Mouse (Mus musculus): ENCODE measurements at regions not wholly inside any gene's neighbourhood (a gene's known extent, or its start where the extent isn't known, plus 50 kb on each side); places are given as distances from the start of the nearest gene placed in this dataset.

- Histone ChIP-seq H3K4me2 (ENCODE audit: low read depth, severe bottlenecking) (no peak overlapping the region), H3K9ac (ENCODE audit: low read length) (no peak overlapping the region), H3K4me3 (ENCODE audit: low read depth, low read length) (no peak overlapping the region), H3K27me3 (ENCODE audit: control insufficient read depth, insufficient read depth, low read length) (no peaks in the 10 kb centered on the region), H3K4me1 (ENCODE audit: control insufficient read depth, insufficient read depth, low read length) (no peaks in the 10 kb centered on the region), H3K9me3 (ENCODE audit: control insufficient read depth, low read length) (no peaks in the 10 kb centered on the region), H3K36me3 (ENCODE audit: control insufficient read depth, insufficient read depth, low read length) (no peaks in the 10 kb centered on the region), H3K27ac (replicated peaks; ENCODE audit: low read depth, low read length) (no peak overlapping the region)
- DNase-seq (ENCODE audit: low spot score) (no peak), ATAC-seq (ENCODE audit: insufficient number of reproducible peaks, low FRiP score, low TSS enrichment, low read depth) (no peak)
- WGBS: 61% methylated on average over 1 of the region's 1 CpGs
These were observed 122.1 kb upstream of the Topaz1 start for GRCm38 (mm10) chr9:122625081-122625480.

- Histone ChIP-seq H3K9me3 (ENCODE audit: control insufficient read depth, low read length) (no peaks in the 10 kb centered on the region), H3K4me2 (ENCODE audit: low read depth, severe bottlenecking) (no peak overlapping the region), H3K27me3 (ENCODE audit: control insufficient read depth, insufficient read depth, low read length) (no peaks in the 10 kb centered on the region), H3K9ac (ENCODE audit: low read length) (no peak overlapping the region), H3K27ac (replicated peaks; ENCODE audit: low read depth, low read length) (no peak overlapping the region), H3K4me1 (ENCODE audit: control insufficient read depth, insufficient read depth, low read length) (no peaks in the 10 kb centered on the region), H3K36me3 (ENCODE audit: control insufficient read depth, insufficient read depth, low read length) (no peaks in the 10 kb centered on the region), H3K4me3 (ENCODE audit: low read depth, low read length) (no peak overlapping the region)
- no peak for ATAC-seq (ENCODE audit: insufficient number of reproducible peaks, low FRiP score, low TSS enrichment, low read depth)
- no peak for DNase-seq (ENCODE audit: low spot score)
- WGBS: 83% methylated on average over 6 of the region's 6 CpGs
These were observed 120.8 kb upstream of the Topaz1 start for GRCm38 (mm10) chr9:122626346-122626745.

- no peak overlapping the region for H3K27ac ChIP-seq (replicated peaks; ENCODE audit: low read depth, low read length)
- H3K4me3 ChIP-seq (ENCODE audit: low read depth, low read length): no peak overlapping the region
- no peak overlapping the region for H3K4me2 ChIP-seq (ENCODE audit: low read depth, severe bottlenecking)
- H3K9me3 ChIP-seq (ENCODE audit: control insufficient read depth, low read length): no peaks in the 10 kb centered on the region
- H3K4me1 ChIP-seq (ENCODE audit: control insufficient read depth, insufficient read depth, low read length): no peaks in the 10 kb centered on the region
- H3K27me3 ChIP-seq (ENCODE audit: control insufficient read depth, insufficient read depth, low read length): no peaks in the 10 kb centered on the region
- no peak overlapping the region for H3K9ac ChIP-seq (ENCODE audit: low read length)
- no peaks in the 10 kb centered on the region for H3K36me3 ChIP-seq (ENCODE audit: control insufficient read depth, insufficient read depth, low read length)
- WGBS: 28% methylated on average over 18 of the region's 18 CpGs
- ATAC-seq (ENCODE audit: insufficient number of reproducible peaks, low FRiP score, low TSS enrichment, low read depth) (no peak), DNase-seq (ENCODE audit: low spot score) (no peak)
These were observed 117.8 kb upstream of the Topaz1 start for GRCm38 (mm10) chr9:122629171-122629904.

GRCm38 (mm10) chr9:122631793-122632192 is 115.4 kb upstream of the Topaz1 start:
- Histone ChIP-seq H3K4me3 (ENCODE audit: low read depth, low read length) (no peak overlapping the region), H3K36me3 (ENCODE audit: control insufficient read depth, insufficient read depth, low read length) (no peaks in the 10 kb centered on the region), H3K4me2 (ENCODE audit: low read depth, severe bottlenecking) (no peak overlapping the region), H3K4me1 (ENCODE audit: control insufficient read depth, insufficient read depth, low read length) (no peaks in the 10 kb centered on the region), H3K9ac (ENCODE audit: low read length) (no peak overlapping the region), H3K27ac (replicated peaks; ENCODE audit: low read depth, low read length) (no peak overlapping the region), H3K9me3 (ENCODE audit: control insufficient read depth, low read length) (no peaks in the 10 kb centered on the region), H3K27me3 (ENCODE audit: control insufficient read depth, insufficient read depth, low read length) (no peaks in the 10 kb centered on the region)
- DNase-seq (ENCODE audit: low spot score): no peak
- WGBS: 87% methylated on average over 9 of the region's 9 CpGs
- no peak for ATAC-seq (ENCODE audit: insufficient number of reproducible peaks, low FRiP score, low TSS enrichment, low read depth)

GRCm38 (mm10) chr9:122633484-122633883 is 113.7 kb upstream of the Topaz1 start:
- 69% methylated on average over 1 of the region's 1 CpGs for WGBS
- Histone ChIP-seq H3K27me3 (ENCODE audit: control insufficient read depth, insufficient read depth, low read length) (no peaks in the 10 kb centered on the region), H3K4me1 (ENCODE audit: control insufficient read depth, insufficient read depth, low read length) (no peaks in the 10 kb centered on the region)

GRCm38 (mm10) chr9:122635138-122635964 is 111.8 kb upstream of the Topaz1 start:
- DNase-seq (ENCODE audit: low spot score) (no peak), ATAC-seq (ENCODE audit: insufficient number of reproducible peaks, low FRiP score, low TSS enrichment, low read depth) (no peak)
- Histone ChIP-seq H3K4me2 (ENCODE audit: low read depth, severe bottlenecking) (no peak overlapping the region), H3K27me3 (ENCODE audit: control insufficient read depth, insufficient read depth, low read length) (no peaks in the 10 kb centered on the region), H3K27ac (replicated peaks; ENCODE audit: low read depth, low read length) (no peak overlapping the region), H3K36me3 (ENCODE audit: control insufficient read depth, insufficient read depth, low read length) (no peaks in the 10 kb centered on the region), H3K9ac (ENCODE audit: low read length) (no peak overlapping the region), H3K4me3 (ENCODE audit: low read depth, low read length) (no peak overlapping the region), H3K4me1 (ENCODE audit: control insufficient read depth, insufficient read depth, low read length) (no peaks in the 10 kb centered on the region), H3K9me3 (ENCODE audit: control insufficient read depth, low read length) (no peaks in the 10 kb centered on the region)
- WGBS: 46% methylated on average over 10 of the region's 10 CpGs

More at GRCm38 (mm10) chr9:122633484-122633883, 113.7 kb upstream of the Topaz1 start:
- no peak overlapping the region for H3K4me3 ChIP-seq (ENCODE audit: low read depth, low read length)
- no peak overlapping the region for H3K4me2 ChIP-seq (ENCODE audit: low read depth, severe bottlenecking)
- H3K9ac ChIP-seq (ENCODE audit: low read length): no peak overlapping the region
- H3K9me3 ChIP-seq (ENCODE audit: control insufficient read depth, low read length): no peaks in the 10 kb centered on the region
- H3K36me3 ChIP-seq (ENCODE audit: control insufficient read depth, insufficient read depth, low read length): no peaks in the 10 kb centered on the region
- no peak overlapping the region for H3K27ac ChIP-seq (replicated peaks; ENCODE audit: low read depth, low read length)
- ATAC-seq (ENCODE audit: insufficient number of reproducible peaks, low FRiP score, low TSS enrichment, low read depth) (no peak), DNase-seq (ENCODE audit: low spot score) (no peak)

GRCm38 (mm10) chr9:122637591-122637990 is 109.6 kb upstream of the Topaz1 start:
- DNase-seq (ENCODE audit: low spot score) (no peak), ATAC-seq (ENCODE audit: insufficient number of reproducible peaks, low FRiP score, low TSS enrichment, low read depth) (no peak)
- Histone ChIP-seq H3K36me3 (ENCODE audit: control insufficient read depth, insufficient read depth, low read length) (no peaks in the 10 kb centered on the region), H3K4me3 (ENCODE audit: low read depth, low read length) (no peak overlapping the region), H3K27ac (replicated peaks; ENCODE audit: low read depth, low read length) (no peak overlapping the region), H3K9me3 (ENCODE audit: control insufficient read depth, low read length) (no peaks in the 10 kb centered on the region), H3K4me2 (ENCODE audit: low read depth, severe bottlenecking) (no peak overlapping the region), H3K9ac (ENCODE audit: low read length) (no peak overlapping the region), H3K4me1 (ENCODE audit: control insufficient read depth, insufficient read depth, low read length) (no peaks in the 10 kb centered on the region), H3K27me3 (ENCODE audit: control insufficient read depth, insufficient read depth, low read length) (no peaks in the 10 kb centered on the region)
- WGBS: 37% methylated on average over 3 of the region's 3 CpGs

GRCm38 (mm10) chr9:122639239-122639638 is 107.9 kb upstream of the Topaz1 start:
- Histone ChIP-seq H3K9ac (ENCODE audit: low read length) (no peak overlapping the region), H3K27ac (replicated peaks; ENCODE audit: low read depth, low read length) (no peak overlapping the region), H3K4me1 (ENCODE audit: control insufficient read depth, insufficient read depth, low read length) (no peaks in the 10 kb centered on the region), H3K4me3 (ENCODE audit: low read depth, low read length) (no peak overlapping the region), H3K4me2 (ENCODE audit: low read depth, severe bottlenecking) (no peak overlapping the region), H3K36me3 (ENCODE audit: control insufficient read depth, insufficient read depth, low read length) (no peaks in the 10 kb centered on the region), H3K27me3 (ENCODE audit: control insufficient read depth, insufficient read depth, low read length) (no peaks in the 10 kb centered on the region; the same call in 1 of the 2 replicates), H3K9me3 (ENCODE audit: control insufficient read depth, low read length) (no peaks in the 10 kb centered on the region)
- WGBS: 90% methylated on average over 4 of the region's 4 CpGs
- ATAC-seq (ENCODE audit: insufficient number of reproducible peaks, low FRiP score, low TSS enrichment, low read depth) (no peak), DNase-seq (ENCODE audit: low spot score) (no peak)
